In the genomic region with DNA sequence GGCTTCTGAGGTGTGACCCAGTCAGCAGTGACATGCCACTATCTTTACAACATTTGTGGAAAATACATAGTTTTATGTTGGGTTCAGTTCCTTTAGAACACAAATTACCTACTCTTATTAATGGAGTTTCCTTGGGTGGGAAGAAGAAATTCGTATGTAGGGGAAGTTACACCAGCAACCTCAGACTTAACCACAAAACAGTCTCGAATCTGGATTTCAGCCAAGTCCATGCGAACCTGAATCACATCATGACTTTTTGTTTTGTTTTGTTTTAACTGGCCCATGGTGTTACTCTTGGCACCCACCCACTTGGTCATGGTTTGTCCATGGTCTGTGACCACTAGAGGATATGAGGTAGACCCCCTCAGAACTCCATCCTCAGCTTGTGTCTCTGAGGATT, we compare ENCODE assay signal across 26 mouse cellular contexts. TPM values are rescaled to one million over a fixed set of nuclear protein-coding genes. Genes with fewer than 3 reads are reported as not detected.
DNase-seq lines count a peak whose midpoint lies in the region; ATAC-seq and TF ChIP-seq lines count a peak whose summit lies in the region.
"Had no signal": no experiment of that assay in that cellular context is flagged by ENCODE, and none has a peak within 500 bp of the region (broad histone marks: within the 10 kb centered on the region; RNA-seq: fewer than 3 reads in every experiment).

No protein-coding gene starts in this region.

- no peaks in the 10 kb centered on the region for H3K27me3 ChIP-seq in hindbrain, postnatal 0 days (ENCODE audit: insufficient read depth, low read length)
- H3K27me3 ChIP-seq in hindbrain, embryonic 16.5 days (replicated peaks; ENCODE audit: control insufficient read depth, insufficient read depth, low read length), result no peaks in the 10 kb centered on the region
- H3K27me3 ChIP-seq in MEL (ENCODE audit: control insufficient read depth in 1 of 2, insufficient read depth in 2 of 2, low read length in 2 of 2), result no peaks in the 10 kb centered on the region
- H3K27me3 ChIP-seq in kidney, embryonic 16.5 days (ENCODE audit: insufficient read depth, low read length), result no peaks in the 10 kb centered on the region
- H3K27me3 ChIP-seq: embryonic facial prominence, embryonic 15.5 days; kidney, embryonic 15.5 days; limb, embryonic 15.5 days; midbrain, embryonic 15.5 days had no signal

- 66% methylated on average over 3 of the region's 3 CpGs for WGBS in hindbrain, postnatal 0 days
- 79% methylated on average over 3 of the region's 3 CpGs for WGBS in hindbrain, embryonic 16.5 days
- 51% methylated on average over 3 of the region's 3 CpGs for WGBS in kidney, embryonic 16.5 days

- H3K36me3 ChIP-seq in hindbrain, postnatal 0 days (ENCODE audit: insufficient read depth, low read length), result no peaks in the 10 kb centered on the region; the same call in 1 of the 2 replicates
- 0 out of 2 replicates have a peak, but pooled peaks cover 2% of the 10 kb centered on the region for H3K36me3 ChIP-seq in hindbrain, embryonic 16.5 days (ENCODE audit: control insufficient read depth, insufficient read depth, low read length)
- peaks cover 0 to 4% of the 10 kb centered on the region in 2 experiments; a peak in 3 of 4 replicates for H3K36me3 ChIP-seq in MEL (ENCODE audit: control insufficient read depth in 1 of 2, insufficient read depth in 2 of 2, low read length in 2 of 2)
- H3K36me3 ChIP-seq in kidney, embryonic 16.5 days (ENCODE audit: insufficient read depth, low read length), result peaks cover 15% of the 10 kb centered on the region
- H3K36me3 ChIP-seq: embryonic facial prominence, embryonic 15.5 days; midbrain, embryonic 15.5 days had no signal

- H3K4me2 ChIP-seq in hindbrain, postnatal 0 days (ENCODE audit: low read depth, low read length), result no peak overlapping the region
- no peak overlapping the region for H3K4me2 ChIP-seq in hindbrain, embryonic 16.5 days (ENCODE audit: low read length)
- H3K4me2 ChIP-seq in kidney, embryonic 16.5 days (replicated peaks; ENCODE audit: low read depth, low read length), result no peak overlapping the region
- H3K4me2 ChIP-seq: embryonic facial prominence, embryonic 15.5 days; heart, embryonic 11.5 days; kidney, embryonic 15.5 days; limb, embryonic 15.5 days; midbrain, embryonic 15.5 days had no signal

- H3K4me3 ChIP-seq in hindbrain, postnatal 0 days (ENCODE audit: low read length), result no peak overlapping the region
- no peak overlapping the region for H3K4me3 ChIP-seq in hindbrain, embryonic 16.5 days (ENCODE audit: low read length)
- H3K4me3 ChIP-seq in MEL (ENCODE audit: control insufficient read depth in 1 of 2, insufficient read depth in 1 of 2, low read depth in 2 of 2, low read length in 2 of 2), result no peak overlapping the region
- no peak overlapping the region for H3K4me3 ChIP-seq in kidney, embryonic 16.5 days (ENCODE audit: low read length)
- H3K4me3 ChIP-seq: embryonic facial prominence, embryonic 15.5 days; hindbrain, embryonic 10.5 days; kidney, embryonic 15.5 days; limb, embryonic 15.5 days; midbrain, embryonic 15.5 days had no signal

- TF ChIP-seq EP300 in MEL (IDR thresholded peaks at IDR 0.05; ENCODE audit: low read depth in 1 of 2, low read length in 2 of 2), result no peak

- TF ChIP-seq POLR2A in MEL (IDR thresholded peaks at IDR 0.05; ENCODE audit: control insufficient read depth in 1 of 2, insufficient read depth in 1 of 2, low read depth in 1 of 2, low read length in 2 of 2, poor library complexity in 1 of 2), result no peak

- H3K79me2 ChIP-seq in MEL (ENCODE audit: control insufficient read depth, insufficient read depth, low read length, poor library complexity), result no peaks in the 10 kb centered on the region

- H3K27ac ChIP-seq in hindbrain, postnatal 0 days, result no peak overlapping the region
- H3K27ac ChIP-seq in hindbrain, embryonic 16.5 days (ENCODE audit: low read depth, low read length), result no peak overlapping the region
- H3K27ac ChIP-seq in MEL (ENCODE audit: control insufficient read depth, low read depth, low read length), result no peak overlapping the region
- H3K27ac ChIP-seq in kidney, embryonic 16.5 days (ENCODE audit: low read length), result no peak overlapping the region
- H3K27ac ChIP-seq: embryonic facial prominence, embryonic 15.5 days; hindbrain, embryonic 10.5 days; kidney, embryonic 15.5 days; limb, embryonic 15.5 days; midbrain, embryonic 15.5 days; stomach, postnatal 0 days had no signal

- ATAC-seq in hindbrain, postnatal 0 days, result no peak
- no peak for ATAC-seq in hindbrain, embryonic 16.5 days
- peak; percentile 60 for ATAC-seq in common myeloid progenitor, adult 5-6 weeks (replicated peaks; ENCODE audit: low read depth, poor library complexity, severe bottlenecking)
- ATAC-seq in kidney, embryonic 16.5 days (ENCODE audit: low FRiP score, low TSS enrichment), result no peak
- ATAC-seq: activated CD4-positive, CD25-positive, alpha-beta regulatory T cell, adult 4 months; forebrain, embryonic 16.5 days; lung, postnatal 0 days; midbrain, embryonic 15.5 days had no signal

- no peak for TF ChIP-seq RAD21 in MEL (IDR thresholded peaks at IDR 0.05; ENCODE audit: low read depth, low read length)

- no peak overlapping the region for H3K9ac ChIP-seq in hindbrain, postnatal 0 days (replicated peaks; ENCODE audit: low read length)
- no peak overlapping the region for H3K9ac ChIP-seq in hindbrain, embryonic 16.5 days (ENCODE audit: low read depth, low read length)
- H3K9ac ChIP-seq in MEL (ENCODE audit: control insufficient read depth, low read depth, low read length, poor library complexity, severe bottlenecking), result no peak overlapping the region
- no peak overlapping the region for H3K9ac ChIP-seq in kidney, embryonic 16.5 days (replicated peaks; ENCODE audit: low read length)
- H3K9ac ChIP-seq: embryonic facial prominence, embryonic 15.5 days; kidney, embryonic 15.5 days; limb, embryonic 15.5 days; midbrain, embryonic 15.5 days had no signal

- DNase-seq in hindbrain, postnatal 0 days (ENCODE audit: low spot score), result peak; percentile 9
- DNase-seq in MEL (ENCODE audit: low read depth, low spot score), result peak; percentile 73
- peak; percentile 48 for DNase-seq in naive thymus-derived CD4-positive, alpha-beta T cell, adult 2 months (ENCODE audit: low read depth)
- no peak for DNase-seq in kidney, postnatal 36 days
- no peak for DNase-seq in cerebellum, adult 8-10 months
- DNase-seq: adrenal gland, postnatal 10 days; B cell, adult 2 months; cerebellum, adult 9-11 months; gastrocnemius, postnatal 10 days; heart, adult 11 months; kidney, adult 11 months; layer of hippocampus, adult 9-11 months; right cerebral cortex, adult 18-20 months had no signal

- H3K9me3 ChIP-seq in hindbrain, postnatal 0 days (ENCODE audit: low read length), result no peaks in the 10 kb centered on the region
- H3K9me3 ChIP-seq in hindbrain, embryonic 16.5 days (ENCODE audit: control insufficient read depth, low read length), result no peaks in the 10 kb centered on the region
- H3K9me3 ChIP-seq in MEL (replicated peaks; ENCODE audit: insufficient read depth, low read length), result no peaks in the 10 kb centered on the region
- no peaks in the 10 kb centered on the region for H3K9me3 ChIP-seq in kidney, embryonic 16.5 days (ENCODE audit: low read length)
- H3K9me3 ChIP-seq: embryonic facial prominence, embryonic 15.5 days; hindbrain, embryonic 10.5 days; kidney, embryonic 15.5 days; limb, embryonic 15.5 days; midbrain, embryonic 15.5 days had no signal

- no peak for TF ChIP-seq CTCF in hindbrain, postnatal 0 days (IDR thresholded peaks at IDR 0.05; ENCODE audit: low read depth)
- TF ChIP-seq CTCF in MEL (IDR thresholded peaks at IDR 0.05 in 2 of 3, conservative IDR thresholded peaks at IDR 0.05 in 1 of 3; ENCODE audit: control insufficient read depth in 1 of 3, insufficient read depth in 1 of 3, low read depth in 2 of 3, low read length in 3 of 3, poor library complexity in 1 of 3, severe bottlenecking in 1 of 3), result no peak

- H3K4me1 ChIP-seq in hindbrain, postnatal 0 days (ENCODE audit: insufficient read depth, low read length), result no peaks in the 10 kb centered on the region
- no peaks in the 10 kb centered on the region for H3K4me1 ChIP-seq in hindbrain, embryonic 16.5 days (ENCODE audit: control insufficient read depth, insufficient read depth, low read depth, low read length)
- H3K4me1 ChIP-seq in MEL (ENCODE audit: control insufficient read depth in 1 of 2, insufficient read depth in 2 of 2, low read length in 2 of 2), result 0 out of 4 replicates have a peak, but pooled peaks cover 0 to 4% of the 10 kb centered on the region in 2 experiments
- H3K4me1 ChIP-seq in kidney, embryonic 16.5 days (ENCODE audit: insufficient read depth, low read length), result no peaks in the 10 kb centered on the region
- H3K4me1 ChIP-seq: embryonic facial prominence, embryonic 15.5 days; hindbrain, embryonic 10.5 days; kidney, embryonic 15.5 days; limb, embryonic 15.5 days; midbrain, embryonic 15.5 days had no signal

TF ChIP-seq in MEL, 35 proteins besides CTCF, POLR2A, EP300 and RAD21:
- no peak for TF ChIP-seq ZMIZ1 (IDR thresholded peaks at IDR 0.05; ENCODE audit: low read depth, low read length)
- 0 out of 2 replicates have a peak, but pooled peaks have one; percentile 42 for TF ChIP-seq RCOR1 (IDR thresholded peaks at IDR 0.05; ENCODE audit: low read depth, low read length)
TF ChIP-seq in MEL: peak in this region for 1.

RNA-seq across cellular contexts. Expression of a gene that starts 35.1 kb away (rescaled TPM):
- total RNA-seq in hindbrain, postnatal 0 days (2014; rRNA removed), result 3.0 and 3.3 TPM in 2 replicates
- 8.7 and 9.5 TPM in 2 replicates for polyA plus RNA-seq in hindbrain, postnatal 0 days (2015; fragmentation: Nextera tagmentation; extraction: Ambion mirVana)
- polyA plus RNA-seq in hindbrain, embryonic 16.5 days (2015; fragmentation: Nextera tagmentation; extraction: Ambion mirVana), result 8.3 TPM in 2 replicates
- 28.3 and 31.6 TPM in 2 replicates for total RNA-seq in MEL (2012; rRNA removed)
- polyA plus RNA-seq in MEL (2012; ENCODE audit: insufficient read depth in 1 of 2, insufficient read length in 2 of 2, low read depth in 1 of 2, low replicate concordance in 2 of 2, missing spikeins in 1 of 2), result 10 to 100 TPM in 1 of 2 experiments, not detected in 1; 22.8 TPM
- total RNA-seq in common myeloid progenitor, adult 5-6 weeks (2017), result 15.9 and 16.5 TPM in 2 replicates
- 14.3 and 16.1 TPM in 2 replicates for polyA plus RNA-seq in kidney, embryonic 16.5 days (2015; fragmentation: Nextera tagmentation; extraction: Ambion mirVana)

Comparison
In these comparisons a context has a peak if more than half of its experiments do, and no peak if none do; other contexts are left out.
1. DNase-seq: peak in hindbrain, postnatal 0 days (single experiment), MEL (single experiment) and naive thymus-derived CD4-positive, alpha-beta T cell, adult 2 months (single experiment); none in kidney, postnatal 36 days (0 of 2) and cerebellum, adult 8-10 months (single experiment).